Mouse (Mus musculus): Measurements from ENCODE around the gene Igsf21. TPM values are rescaled to one million over a fixed set of nuclear protein-coding genes. Genes with fewer than 3 reads are reported as not detected.

The Igsf21 gene
- polyA plus RNA-seq, 1 experiment from 2014 or later, result not detected

- ATAC-seq (no peak), DNase-seq (ENCODE audit: low read depth, low spot score) (no peak)
These were observed 244.5 kb downstream of the Igsf21 start for GRCm38 (mm10) chr4:140002069-140002468.

GRCm38 (mm10) chr4:140000911-140001310, 245.7 kb downstream of the Igsf21 start:
- no peak for ATAC-seq
- CTCF ChIA-PET, result no interaction called here
- H3K27me3 ChIP-seq, result peaks cover 10% of the 10 kb centered on the region
- DNase-seq (ENCODE audit: low read depth, low spot score), result no peak
- POLR2A ChIA-PET, result no interaction called here
- in situ Hi-C loops (cut with MboI; ENCODE audit: low pct_unique_long_range_greater_than_20kb), result no loop called here
- no peak for TF ChIP-seq CTCF (IDR thresholded peaks at IDR 0.05)

More at GRCm38 (mm10) chr4:140002069-140002468, 244.5 kb downstream of the Igsf21 start:
- H3K27me3 ChIP-seq, result peaks cover 10% of the 10 kb centered on the region
- TF ChIP-seq CTCF (IDR thresholded peaks at IDR 0.05), result no peak
- ChIA-PET CTCF (no interaction called here), POLR2A (no interaction called here)
- in situ Hi-C loops (cut with MboI; ENCODE audit: low pct_unique_long_range_greater_than_20kb), result no loop called here

GRCm38 (mm10) chr4:139999033-139999432, 247.6 kb downstream of the Igsf21 start:
- ATAC-seq, result no peak
- DNase-seq (ENCODE audit: low read depth, low spot score), result no peak
- ChIA-PET CTCF (no interaction called here), POLR2A (no interaction called here)
- peaks cover 10% of the 10 kb centered on the region for H3K27me3 ChIP-seq
- TF ChIP-seq CTCF (IDR thresholded peaks at IDR 0.05), result no peak
- in situ Hi-C loops (cut with MboI; ENCODE audit: low pct_unique_long_range_greater_than_20kb), result no loop called here

GRCm38 (mm10) chr4:139995659-139996058, 250.9 kb downstream of the Igsf21 start:
- ChIA-PET POLR2A (no interaction called here), CTCF (no interaction called here)
- no peak for TF ChIP-seq CTCF (IDR thresholded peaks at IDR 0.05)
- in situ Hi-C loops (cut with MboI; ENCODE audit: low pct_unique_long_range_greater_than_20kb), result no loop called here
- no peak for ATAC-seq
- peaks cover 3% of the 10 kb centered on the region for H3K27me3 ChIP-seq
- DNase-seq (ENCODE audit: low read depth, low spot score), result no peak

- no peaks in the 10 kb centered on the region for H3K27me3 ChIP-seq
- ATAC-seq, result no peak
These were observed 253.4 kb downstream of the Igsf21 start for GRCm38 (mm10) chr4:139993111-139993755.

GRCm38 (mm10) chr4:139986913-139987312, 259.7 kb downstream of the Igsf21 start:
- H3K27me3 ChIP-seq, result no peaks in the 10 kb centered on the region
- TF ChIP-seq CTCF (IDR thresholded peaks at IDR 0.05), result no peak
- POLR2A ChIA-PET, result interaction anchor here (0.7 kb wide), 1 partner anchor 91 kb away, joined by 3 read pairs; no protein-coding TSS in a partner anchor
- CTCF ChIA-PET, result no interaction called here
- ATAC-seq (no peak), DNase-seq (ENCODE audit: low read depth, low spot score) (no peak)
- in situ Hi-C loops (cut with MboI; ENCODE audit: low pct_unique_long_range_greater_than_20kb), result no loop called here

More at GRCm38 (mm10) chr4:139993111-139993755, 253.4 kb downstream of the Igsf21 start:
- CTCF ChIA-PET, result no interaction called here
- POLR2A ChIA-PET, result no interaction called here
- no peak for DNase-seq (ENCODE audit: low read depth, low spot score)
- in situ Hi-C loops (cut with MboI; ENCODE audit: low pct_unique_long_range_greater_than_20kb), result no loop called here
- no peak for TF ChIP-seq CTCF (IDR thresholded peaks at IDR 0.05)

GRCm38 (mm10) chr4:139978716-139979115, 267.9 kb downstream of the Igsf21 start:
- no peak for DNase-seq (ENCODE audit: low read depth, low spot score)
- CTCF ChIA-PET, result no interaction called here
- ATAC-seq, result no peak
- no peaks in the 10 kb centered on the region for H3K27me3 ChIP-seq
- TF ChIP-seq CTCF (IDR thresholded peaks at IDR 0.05), result no peak
- POLR2A ChIA-PET, result no interaction called here
- in situ Hi-C loops (cut with MboI; ENCODE audit: low pct_unique_long_range_greater_than_20kb), result no loop called here

GRCm38 (mm10) chr4:139977308-139977781, 269.2 kb downstream of the Igsf21 start:
- ATAC-seq (no peak), DNase-seq (ENCODE audit: low read depth, low spot score) (no peak)
- in situ Hi-C loops (cut with MboI; ENCODE audit: low pct_unique_long_range_greater_than_20kb), result no loop called here
- POLR2A ChIA-PET, result no interaction called here
- CTCF ChIA-PET, result no interaction called here
- no peak for TF ChIP-seq CTCF (IDR thresholded peaks at IDR 0.05)
- H3K27me3 ChIP-seq, result no peaks in the 10 kb centered on the region
